Mouse (Mus musculus): ENCODE measurements around the gene Apoc4. TPM values are rescaled to one million over a fixed set of nuclear protein-coding genes. Genes with fewer than 3 reads are reported as not detected.

Gene Apoc4
- polyA plus RNA-seq, 1 experiment from 2014 or later: not detected

Other genes with a start within 250 kb of the Apoc4 start
- gene Mark4, start 222.7 kb downstream of the Apoc4 start, polyA plus RNA-seq (2014; fragmentation: Nextera tagmentation; extraction: Ambion mirVana): 10.0 and 10.8 TPM in 2 replicates
- 1.8 and 2.2 TPM in 2 replicates for gene Exoc3l2, start 218.1 kb downstream of the Apoc4 start, polyA plus RNA-seq (2014; fragmentation: Nextera tagmentation; extraction: Ambion mirVana)
- gene Bloc1s3, start 173.1 kb downstream of the Apoc4 start, polyA plus RNA-seq (2014; fragmentation: Nextera tagmentation; extraction: Ambion mirVana): 2.3 and 2.7 TPM in 2 replicates
- gene Trappc6a, start 173.1 kb downstream of the Apoc4 start, polyA plus RNA-seq (2014; fragmentation: Nextera tagmentation; extraction: Ambion mirVana): 73.3 and 82.3 TPM in 2 replicates
- 0.12 and 0.16 TPM in 2 replicates for gene Nkpd1, start 163.6 kb downstream of the Apoc4 start, polyA plus RNA-seq (2014; fragmentation: Nextera tagmentation; extraction: Ambion mirVana)
- 3.9 and 5.5 TPM in 2 replicates for gene Ppp1r37, start 118.4 kb downstream of the Apoc4 start, polyA plus RNA-seq (2014; fragmentation: Nextera tagmentation; extraction: Ambion mirVana)
- 0.21 and 0.52 TPM in 2 replicates for gene Zfp296, start 104.2 kb downstream of the Apoc4 start, polyA plus RNA-seq (2014; fragmentation: Nextera tagmentation; extraction: Ambion mirVana)
- gene Gemin7, start 103.9 kb downstream of the Apoc4 start, polyA plus RNA-seq (2014; fragmentation: Nextera tagmentation; extraction: Ambion mirVana): 183 and 185 TPM in 2 replicates
- 55.9 and 61.5 TPM in 2 replicates for gene Clasrp, start 77.0 kb downstream of the Apoc4 start, polyA plus RNA-seq (2014; fragmentation: Nextera tagmentation; extraction: Ambion mirVana)
- 4.7 and 5.3 TPM in 2 replicates for gene Relb, start 52.0 kb downstream of the Apoc4 start, polyA plus RNA-seq (2014; fragmentation: Nextera tagmentation; extraction: Ambion mirVana)
- gene Clptm1, start 16.4 kb downstream of the Apoc4 start, polyA plus RNA-seq (2014; fragmentation: Nextera tagmentation; extraction: Ambion mirVana): 91.6 and 97.3 TPM in 2 replicates
- gene Apoc2, start 3.5 kb downstream of the Apoc4 start, polyA plus RNA-seq (2014; fragmentation: Nextera tagmentation; extraction: Ambion mirVana): 0.44 and 0.77 TPM in 2 replicates
- not detected in 2 replicates for gene Gm44805, start 56 bp downstream of the Apoc4 start, polyA plus RNA-seq (2014; fragmentation: Nextera tagmentation; extraction: Ambion mirVana)
- 4.5 and 5.0 TPM in 2 replicates for gene Apoc1, start 11.2 kb upstream of the Apoc4 start, polyA plus RNA-seq (2014; fragmentation: Nextera tagmentation; extraction: Ambion mirVana)
- gene Apoe, start 17.7 kb upstream of the Apoc4 start, polyA plus RNA-seq (2014; fragmentation: Nextera tagmentation; extraction: Ambion mirVana): 83.0 and 83.4 TPM in 2 replicates
- gene Tomm40, start 34.0 kb upstream of the Apoc4 start, polyA plus RNA-seq (2014; fragmentation: Nextera tagmentation; extraction: Ambion mirVana): 154 and 163 TPM in 2 replicates
- gene Nectin2, start 69.0 kb upstream of the Apoc4 start, polyA plus RNA-seq (2014; fragmentation: Nextera tagmentation; extraction: Ambion mirVana): 59.3 and 63.2 TPM in 2 replicates
- gene Bcam, start 89.5 kb upstream of the Apoc4 start, polyA plus RNA-seq (2014; fragmentation: Nextera tagmentation; extraction: Ambion mirVana): 43.0 and 44.1 TPM in 2 replicates
- 0.75 and 1.3 TPM in 2 replicates for gene Cblc, start 115.3 kb upstream of the Apoc4 start, polyA plus RNA-seq (2014; fragmentation: Nextera tagmentation; extraction: Ambion mirVana)
- gene Bcl3, start 141.3 kb upstream of the Apoc4 start, polyA plus RNA-seq (2014; fragmentation: Nextera tagmentation; extraction: Ambion mirVana): 0.71 and 1.2 TPM in 2 replicates
- gene Gm19345, start 170.5 kb upstream of the Apoc4 start, polyA plus RNA-seq (2014; fragmentation: Nextera tagmentation; extraction: Ambion mirVana): not detected in 2 replicates
- gene Ceacam16, start 179.8 kb upstream of the Apoc4 start, polyA plus RNA-seq (2014; fragmentation: Nextera tagmentation; extraction: Ambion mirVana): not detected in 2 replicates
- gene Ceacam19, start 206.5 kb upstream of the Apoc4 start, polyA plus RNA-seq (2014; fragmentation: Nextera tagmentation; extraction: Ambion mirVana): not detected in 2 replicates
- 3.9 and 4.7 TPM in 2 replicates for gene Pvr, start 239.7 kb upstream of the Apoc4 start, polyA plus RNA-seq (2014; fragmentation: Nextera tagmentation; extraction: Ambion mirVana)

All from limb, embryonic 11.5 days (tissue).